Mouse (Mus musculus) spleen, postnatal 4 days (tissue): ENCODE results near the gene Hspa1l.

Source experiments
- DNase-seq, 2 experiments: peaks; one replicate each; pipeline ENCODE4 v3.0.0; 2022; ENCODE audit warnings: low spot score in 2 of 2

The Hspa1l gene

GRCm38 (mm10) chr17:35023756-35024155 lies 51.3 kb downstream of the Hspa1l start:
- DNase-seq: peak in 1 of 2 experiments; percentile 27

DNA sequence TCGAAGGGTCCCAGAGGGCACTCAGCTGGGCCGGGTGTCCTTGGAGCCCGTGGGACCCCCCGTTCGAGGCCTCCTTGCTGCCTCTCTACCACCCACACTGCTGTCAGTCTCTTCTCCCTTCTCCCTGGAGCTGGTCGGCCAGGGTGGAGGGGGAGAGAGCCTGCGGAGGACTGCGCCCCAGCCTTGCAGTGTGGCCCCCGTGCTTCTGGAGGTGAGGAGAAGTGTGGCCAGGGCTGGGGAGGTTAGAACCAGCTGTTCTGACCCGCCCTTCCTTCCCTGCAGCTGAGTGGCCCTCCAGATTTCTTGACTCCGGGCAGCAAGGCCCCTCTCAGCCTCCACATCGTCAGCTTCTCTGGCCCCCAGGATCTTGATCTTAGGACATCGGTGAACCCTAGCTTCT lies 51.8 kb downstream of the Hspa1l start:
- DNase-seq: peak; percentile 20 to 67

DNA sequence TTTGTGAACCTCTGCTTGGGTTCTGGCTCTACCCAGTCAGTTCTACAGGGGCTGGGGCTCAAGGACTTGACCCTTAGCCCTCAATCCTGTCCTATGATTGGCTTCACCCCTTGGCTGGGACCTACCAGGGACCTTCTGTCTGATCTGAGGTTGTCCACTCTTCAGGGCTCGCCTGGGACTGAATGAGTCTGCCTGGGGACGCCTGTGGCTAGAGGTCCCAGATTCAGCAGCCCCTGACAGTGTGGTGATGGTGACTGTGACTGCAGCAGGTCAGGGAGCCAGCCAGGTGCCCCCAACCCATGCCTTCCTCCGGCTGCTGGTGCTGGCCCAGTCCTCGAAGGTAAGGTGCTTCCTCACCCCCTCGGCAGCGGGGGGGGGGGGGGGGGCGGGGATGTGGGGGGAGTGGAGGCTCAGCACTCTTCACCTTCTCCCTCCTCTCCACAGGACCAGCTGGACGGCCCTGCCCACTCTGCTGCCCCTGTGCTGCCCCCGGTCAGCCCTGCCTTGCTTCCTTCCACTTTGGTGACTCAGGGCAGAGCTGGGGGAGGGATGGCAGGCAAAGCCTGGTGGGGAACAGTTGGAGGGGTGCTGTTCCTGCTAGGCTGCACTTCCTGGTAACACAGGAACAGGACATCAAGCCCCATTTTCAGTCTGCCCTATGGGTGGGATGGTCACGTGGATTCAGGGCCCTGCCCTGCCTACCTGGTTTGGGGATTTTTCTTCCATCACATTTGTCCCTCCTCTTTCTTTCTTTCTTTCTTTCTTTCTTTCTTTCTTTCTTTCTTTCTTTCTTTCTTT lies 52.4 kb downstream of the Hspa1l start:
- peak; percentile 15 to 65 for DNase-seq

DNA sequence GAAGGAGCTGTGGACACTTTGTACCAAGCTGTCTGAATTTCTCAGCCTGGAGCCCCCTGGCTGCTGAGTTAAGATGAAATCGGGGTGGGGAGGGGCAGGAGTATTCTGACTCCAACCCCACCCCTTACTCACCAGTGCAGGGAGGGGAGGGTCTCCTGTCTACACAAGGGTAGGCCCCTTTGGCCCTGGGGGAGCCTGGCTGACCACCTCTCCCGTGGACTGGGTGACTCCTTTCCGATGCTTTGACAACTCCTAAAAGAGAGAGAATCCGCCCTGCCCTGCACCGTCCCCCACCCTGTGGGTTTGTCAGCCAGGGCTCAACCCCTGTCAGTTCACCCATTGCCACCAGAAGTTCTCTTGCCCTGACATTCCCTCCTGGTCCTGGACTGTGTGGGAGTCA lies 53.7 kb downstream of the Hspa1l start:
- peak in 1 of 2 experiments; percentile 61 for DNase-seq

DNA sequence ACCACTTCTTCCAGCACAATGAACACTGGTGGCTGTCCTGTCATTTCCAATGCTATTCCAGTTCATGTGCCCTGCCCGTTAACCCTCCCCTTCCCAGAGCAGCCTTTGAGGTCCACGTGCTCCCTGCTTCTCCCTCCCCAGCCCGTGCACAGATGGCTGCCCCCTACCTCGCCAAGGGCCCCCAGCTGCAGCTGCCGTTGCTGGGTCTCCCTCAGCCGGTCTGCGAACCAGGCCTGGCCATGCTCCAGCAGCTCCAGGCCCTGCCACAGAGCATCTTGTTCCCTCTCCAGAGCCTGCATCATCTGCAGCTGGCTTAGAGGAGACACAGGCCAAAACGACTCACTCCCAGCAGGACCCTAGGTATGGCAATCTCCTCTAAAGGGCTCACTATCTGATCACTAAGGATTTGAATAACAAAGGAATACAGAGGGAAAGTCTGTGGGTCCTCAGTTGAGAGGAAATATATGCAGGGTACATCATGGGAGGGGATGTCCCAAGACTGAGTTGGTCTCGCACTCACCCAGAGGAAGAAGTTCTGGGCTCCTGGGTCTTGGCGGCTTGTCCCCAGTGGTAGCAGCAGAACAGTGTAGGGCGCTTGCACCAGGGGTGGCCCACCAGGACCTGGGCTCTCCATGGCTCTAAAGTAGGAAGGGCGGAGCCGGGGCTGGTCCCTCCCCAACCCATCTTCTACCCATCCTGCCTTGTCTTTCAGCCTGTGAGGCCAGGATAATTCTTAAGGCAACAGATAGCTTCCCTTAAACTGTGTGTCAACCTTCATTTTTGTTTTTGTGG lies 55.0 kb downstream of the Hspa1l start, which contains the start of gene Sapcd1:
TSS of gene Sapcd1 (minus strand) at position 740 of the 792 bp plus-strand sequence.
- DNase-seq: peak; percentile 43 to 73

- no peak for DNase-seq
These were observed 55.8 kb downstream of the Hspa1l start for GRCm38 (mm10) chr17:35028315-35028714.
